Mouse (Mus musculus): Measurements from ENCODE around the gene Tmem198.

Gene Tmem198

DNA sequence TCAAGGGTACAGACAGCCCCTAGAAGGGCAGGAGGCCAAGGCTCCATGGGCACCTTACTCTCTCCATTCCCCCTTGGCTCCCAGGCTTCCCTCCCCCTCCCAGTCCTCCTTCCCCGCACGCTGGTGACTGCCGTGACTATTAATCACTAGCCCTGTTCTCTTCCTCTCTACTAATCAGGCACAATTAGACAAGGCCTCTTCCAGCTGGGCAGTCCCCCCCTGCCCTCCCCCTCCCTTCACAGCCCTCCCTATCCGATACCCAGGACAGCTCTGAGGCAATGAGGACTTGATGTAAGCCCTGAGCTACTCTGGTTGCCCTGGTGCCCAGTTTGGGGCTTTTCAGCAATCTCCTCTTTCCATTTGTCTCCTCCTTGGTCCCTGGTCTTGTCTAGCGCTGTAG, 23.4 kb upstream of the Tmem198 start:
- no peak for DNase-seq (ENCODE audit: low spot score)

DNA sequence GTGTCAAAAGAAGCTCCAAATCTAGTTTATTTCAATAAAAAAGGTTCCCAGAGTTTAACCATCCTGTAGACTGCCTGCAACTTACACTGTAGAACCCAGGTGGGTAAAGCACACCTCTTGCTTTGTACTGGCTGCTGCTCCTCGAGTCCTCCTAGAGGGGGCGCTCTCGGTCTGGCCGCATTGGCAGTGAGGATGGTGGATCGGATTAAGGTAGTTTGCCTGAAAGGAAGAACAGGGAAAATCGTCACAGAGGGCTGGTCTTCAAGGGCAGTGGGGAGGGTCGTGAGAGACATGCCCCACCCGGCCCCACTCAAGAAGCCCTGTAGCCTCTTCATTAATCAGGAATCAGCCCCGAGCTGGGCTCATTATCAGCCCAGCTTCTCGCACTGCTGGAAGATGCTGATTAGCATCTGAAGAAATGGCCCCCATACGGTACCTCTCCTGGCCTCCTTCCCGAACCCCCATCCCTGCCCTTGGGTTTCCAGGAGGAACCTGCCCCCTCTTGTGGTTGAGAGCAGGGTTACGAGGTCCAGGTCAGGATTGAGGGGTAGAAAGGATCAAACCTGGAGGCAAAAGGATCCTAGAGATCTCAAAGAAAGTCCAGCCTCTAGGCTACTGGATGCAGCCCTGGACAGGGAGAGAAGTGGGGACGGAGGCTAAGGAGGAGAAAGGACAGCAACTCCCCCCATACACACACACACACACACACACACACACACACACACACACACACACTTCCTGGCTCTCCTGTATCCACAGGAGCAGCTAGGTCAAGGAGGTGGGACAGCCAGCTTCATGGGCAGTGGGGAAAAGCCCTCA, 22.4 kb upstream of the Tmem198 start:
- no peak for DNase-seq (ENCODE audit: low spot score)

DNA sequence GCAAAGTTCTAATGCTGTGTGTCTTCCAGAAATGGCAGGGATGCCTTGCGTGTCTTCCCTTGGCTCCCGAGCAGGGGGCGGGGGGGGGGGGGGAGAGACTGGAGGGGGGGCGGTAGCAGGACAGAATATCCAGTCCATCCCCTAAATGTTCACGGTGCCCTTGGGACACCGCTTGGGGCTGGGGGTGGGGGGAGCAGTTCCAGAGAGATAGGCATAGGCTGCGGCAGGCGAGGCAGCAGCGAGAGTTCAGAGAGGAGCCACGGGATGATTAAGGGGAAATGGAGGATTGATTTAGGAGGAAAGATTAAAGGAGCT, 21.7 kb upstream of the Tmem198 start:
- DNase-seq (ENCODE audit: low spot score): no peak

DNA sequence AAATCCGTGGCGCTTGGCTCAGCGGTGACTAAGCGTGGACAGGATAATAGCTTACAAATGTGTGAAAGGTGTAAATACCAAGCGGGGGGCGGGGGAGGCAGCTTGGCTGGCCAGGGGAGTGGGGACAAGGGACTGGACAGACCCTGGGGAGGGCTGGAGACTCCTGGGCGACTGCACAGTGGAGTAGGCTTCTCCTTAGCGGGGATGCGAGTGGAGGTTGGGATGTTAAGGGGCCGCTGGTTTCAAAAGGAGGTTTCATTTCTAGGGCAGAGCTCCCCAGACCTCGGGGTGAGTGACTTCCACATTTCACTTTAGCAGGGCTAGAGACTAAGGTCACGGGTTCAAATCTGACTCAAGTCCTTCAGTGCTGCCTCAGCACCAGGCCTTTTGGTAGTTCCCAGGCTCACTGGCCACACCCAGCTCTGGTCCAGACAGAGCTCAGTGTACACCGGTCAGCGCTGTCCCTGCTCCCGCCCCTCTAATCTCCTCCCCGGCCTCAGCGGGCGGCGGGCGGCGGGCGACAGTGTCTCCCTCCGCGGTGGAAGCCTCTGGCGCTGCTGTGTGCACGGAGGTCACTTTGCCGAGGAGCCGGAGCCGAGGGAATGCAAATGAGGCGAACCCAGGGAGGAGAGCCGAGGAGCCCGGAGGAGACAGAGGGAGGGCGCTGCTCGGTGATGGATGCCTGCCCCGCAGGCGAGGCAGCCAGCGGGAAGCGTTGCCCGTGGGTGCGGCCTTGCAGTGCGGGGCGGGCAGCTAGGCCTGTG, 21.1 kb upstream of the Tmem198 start:
- peak; percentile 38 for DNase-seq (ENCODE audit: low spot score)

DNA sequence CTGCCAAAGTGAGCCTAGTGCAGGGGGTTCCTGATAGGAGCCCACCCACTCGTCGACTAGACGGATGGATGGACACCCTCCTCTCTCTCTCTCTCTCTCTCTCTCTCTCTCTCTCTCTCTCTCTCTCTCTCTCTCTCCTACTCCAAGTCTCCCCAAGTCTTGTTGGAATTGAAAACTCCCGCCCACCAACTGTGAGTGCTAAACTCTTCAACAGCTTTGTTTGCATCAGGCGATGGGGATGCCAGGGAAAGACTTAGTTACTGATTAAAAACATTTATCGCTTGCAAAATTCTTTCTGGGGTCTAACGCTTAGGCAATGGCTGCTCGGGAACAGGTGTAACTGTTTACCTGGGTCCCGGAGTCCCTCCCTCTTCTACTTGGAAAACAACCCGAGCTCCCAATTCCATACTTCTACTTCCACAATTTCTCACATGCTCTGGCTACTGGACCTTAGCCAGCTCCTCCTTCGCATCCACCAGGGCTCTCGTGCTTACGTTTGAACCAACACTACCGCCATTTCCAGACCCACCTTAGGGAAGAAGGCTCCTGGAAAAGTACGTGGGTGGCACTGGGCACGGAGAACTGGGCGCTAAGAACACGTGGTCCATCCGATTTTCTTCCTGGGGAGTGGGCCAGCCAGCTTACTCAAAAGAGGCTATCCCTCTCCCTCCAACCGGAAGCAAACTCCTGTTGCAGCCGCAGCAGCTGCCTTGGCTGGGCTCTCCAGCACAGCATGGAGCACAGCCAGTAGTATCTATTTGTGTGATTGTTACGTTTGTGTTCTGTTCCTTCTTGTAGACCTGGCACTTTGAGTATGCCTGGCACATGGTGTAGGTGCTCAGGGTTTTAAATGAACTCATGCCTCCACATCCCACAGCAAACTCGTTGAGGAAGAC, 20.3 kb upstream of the Tmem198 start:
- DNase-seq (ENCODE audit: low spot score): no peak

DNA sequence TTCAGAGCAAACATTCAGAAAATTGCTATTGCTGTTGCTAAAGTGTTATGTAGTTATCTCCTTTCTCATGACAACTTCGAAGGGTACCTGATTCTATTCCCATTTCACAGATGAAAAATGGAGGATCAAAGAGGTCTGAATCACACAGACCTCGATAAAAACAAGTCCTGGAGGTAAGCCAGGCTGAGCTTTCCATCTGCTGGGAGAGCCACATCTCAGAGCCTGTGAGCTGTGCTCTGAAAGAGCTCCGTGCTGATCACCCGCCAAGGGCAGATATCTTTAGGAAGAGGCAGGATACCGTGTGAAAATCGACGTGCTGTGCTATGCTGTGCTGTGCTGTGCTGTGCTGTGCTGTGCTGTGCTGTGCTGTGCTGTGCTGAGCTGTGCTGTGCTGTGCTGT, 19.0 kb upstream of the Tmem198 start:
- DNase-seq (ENCODE audit: low spot score): no peak

DNA sequence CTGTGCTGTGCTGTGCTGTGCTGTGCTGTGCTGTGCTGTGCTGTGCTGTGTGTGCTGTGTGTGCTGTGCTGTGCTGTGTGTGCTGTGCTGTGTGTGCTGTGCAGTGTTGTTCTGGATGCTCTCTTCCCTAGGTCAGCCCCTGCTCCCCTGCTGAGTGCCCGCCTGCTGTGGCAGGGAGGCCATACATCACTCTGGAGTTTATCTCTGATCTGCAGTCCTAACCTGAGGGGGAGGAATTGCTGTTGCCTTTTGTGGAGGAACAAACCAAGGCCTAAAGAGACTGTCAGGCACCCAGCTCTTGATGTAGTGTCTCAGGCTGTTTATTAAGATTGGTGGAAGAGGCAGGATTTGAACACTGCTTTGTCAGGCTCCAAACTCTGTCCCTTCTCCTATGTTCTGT, 16.7 kb upstream of the Tmem198 start:
- DNase-seq (ENCODE audit: low spot score): no peak

DNA sequence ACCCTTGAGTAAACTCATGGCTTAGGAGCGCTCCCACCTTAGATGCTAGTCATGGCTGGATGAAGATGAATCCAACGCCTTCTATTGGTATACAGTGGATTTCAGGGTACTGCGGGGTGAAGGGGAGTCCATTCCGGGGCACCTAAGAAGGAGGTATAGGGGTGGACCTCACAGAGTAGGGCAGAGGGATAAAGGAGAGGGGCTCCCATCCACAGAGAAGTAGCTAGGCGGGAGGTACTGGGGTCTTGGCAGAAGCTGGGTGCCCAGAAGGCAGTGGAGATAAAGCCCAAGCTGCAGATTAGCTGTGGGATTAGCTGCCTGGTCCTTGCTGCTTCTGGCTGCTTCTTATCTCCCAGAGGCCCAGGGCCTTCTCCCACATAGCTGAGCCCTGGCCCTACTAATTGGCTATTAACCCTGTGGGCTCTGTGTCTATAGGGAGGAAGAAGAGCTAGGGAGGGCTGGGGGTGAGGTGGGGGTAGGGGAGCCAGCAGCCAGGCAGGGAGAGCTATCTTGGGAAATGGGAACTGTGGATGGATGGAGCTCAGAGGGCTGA, 15.6 kb upstream of the Tmem198 start:
- no peak for DNase-seq (ENCODE audit: low spot score)

DNA sequence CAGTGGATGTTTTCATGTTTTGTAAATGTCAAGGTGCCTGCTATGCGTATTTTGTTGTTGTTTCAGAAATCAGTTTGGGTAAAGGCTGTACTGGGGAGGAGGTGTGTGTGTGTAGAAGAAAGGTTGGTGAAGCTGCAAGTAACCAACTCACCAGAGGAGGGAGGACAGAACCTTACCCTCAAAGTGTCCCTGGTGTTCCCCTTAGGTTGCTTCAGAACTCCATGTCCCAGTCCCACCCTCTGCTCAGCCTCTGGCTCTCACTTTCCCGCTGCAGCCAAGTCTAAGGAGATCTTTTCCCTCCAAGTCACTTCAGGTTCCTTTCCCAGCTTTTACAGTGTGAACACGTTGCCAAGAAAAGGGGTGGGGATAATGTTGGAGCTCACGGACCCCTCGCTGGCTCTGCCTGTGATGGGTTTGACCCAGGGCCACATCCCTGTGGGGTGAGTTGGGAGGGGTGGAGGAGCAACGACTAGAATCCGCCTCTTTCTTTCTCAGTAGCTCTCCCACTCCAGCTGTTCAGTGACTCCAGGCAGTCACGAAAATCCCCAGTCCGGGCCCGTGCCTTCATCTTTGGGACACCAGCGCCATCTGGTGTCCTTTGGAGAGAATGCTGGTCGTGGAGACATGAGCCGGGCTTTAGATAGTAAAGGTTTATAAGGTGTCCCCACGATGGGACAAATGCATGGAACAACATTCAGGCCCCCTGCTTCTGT, 12.0 kb upstream of the Tmem198 start:
- DNase-seq (ENCODE audit: low spot score): peak; percentile 81

DNA sequence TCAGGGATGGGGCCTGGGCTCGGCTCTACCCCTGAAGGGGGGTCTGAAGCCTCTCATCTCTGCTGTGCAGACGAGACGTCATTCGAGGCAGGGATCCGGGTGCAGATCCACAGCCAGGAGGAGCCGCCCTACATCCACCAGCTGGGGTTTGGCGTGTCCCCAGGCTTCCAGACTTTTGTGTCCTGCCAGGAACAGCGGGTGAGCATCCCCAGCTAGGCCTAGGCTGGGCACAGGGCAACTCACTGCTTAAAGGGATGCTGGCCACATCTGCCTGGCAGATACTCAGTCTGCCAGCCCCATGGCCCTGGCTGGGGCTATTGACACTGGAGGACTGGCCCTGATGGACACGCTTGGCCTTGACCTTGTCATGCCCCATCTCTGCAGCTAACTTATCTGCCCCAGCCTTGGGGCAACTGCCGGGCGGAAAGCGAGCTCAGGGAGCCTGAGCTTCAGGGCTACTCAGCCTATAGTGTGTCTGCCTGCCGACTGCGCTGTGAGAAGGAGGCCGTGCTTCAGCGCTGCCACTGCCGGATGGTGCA, 10.0 kb upstream of the Tmem198 start:
- DNase-seq (ENCODE audit: low spot score): no peak

DNA sequence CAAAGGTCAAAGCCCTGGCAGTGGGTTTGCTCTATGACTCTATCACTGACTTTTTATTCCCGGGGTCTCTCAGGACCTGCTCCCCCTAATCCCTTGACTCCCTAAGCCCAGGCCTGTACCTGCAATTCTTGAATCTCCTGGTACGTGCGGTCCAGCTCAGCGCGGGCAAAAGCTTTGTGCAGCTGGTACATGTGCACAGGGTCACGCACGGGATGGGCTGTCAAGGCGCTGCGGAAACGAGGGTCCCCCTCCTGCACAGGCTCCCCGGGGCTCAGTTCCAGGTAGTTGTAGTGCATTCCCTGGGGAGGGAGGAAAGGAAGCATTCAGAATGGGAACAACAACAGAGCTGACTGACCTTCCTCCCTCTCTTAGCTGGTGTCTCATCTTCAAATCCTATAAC, 2.9 kb upstream of the Tmem198 start:
- no peak for DNase-seq (ENCODE audit: low spot score)

DNA sequence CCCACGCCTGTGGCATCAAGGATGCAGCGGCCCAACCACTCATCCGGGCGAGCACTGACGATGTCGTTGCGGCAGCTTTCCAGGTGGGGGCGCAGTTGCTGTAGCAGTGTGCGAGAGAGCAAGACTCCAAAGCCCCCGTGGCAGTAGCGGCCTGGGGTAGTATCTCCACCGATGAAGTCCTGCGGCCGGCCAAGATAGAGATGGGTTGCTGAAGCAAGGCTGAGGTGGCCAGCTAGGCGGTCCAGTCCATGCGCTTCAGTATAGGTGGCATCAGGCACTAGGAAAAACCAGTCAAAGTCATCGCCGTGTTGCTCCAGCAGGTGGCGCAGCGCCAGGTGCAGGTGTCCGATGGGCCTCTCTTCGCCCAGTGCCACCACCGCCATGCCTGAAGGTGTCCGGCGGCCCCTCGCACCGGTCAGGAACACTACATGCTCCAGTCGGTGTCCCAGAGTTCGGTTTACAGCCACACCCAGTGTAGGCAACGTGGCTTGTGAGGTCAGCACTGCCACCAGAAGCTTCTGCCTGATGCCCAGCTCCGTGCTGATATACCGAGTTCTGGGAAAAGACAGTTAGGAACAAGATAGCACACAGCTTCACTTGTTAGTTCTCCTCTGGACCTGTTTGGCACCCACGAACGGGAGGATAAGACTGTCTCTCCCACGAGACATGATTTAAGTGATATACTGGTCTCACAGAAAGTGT, 1.9 kb upstream of the Tmem198 start:
- peak; percentile 90 for DNase-seq (ENCODE audit: low spot score)

DNA sequence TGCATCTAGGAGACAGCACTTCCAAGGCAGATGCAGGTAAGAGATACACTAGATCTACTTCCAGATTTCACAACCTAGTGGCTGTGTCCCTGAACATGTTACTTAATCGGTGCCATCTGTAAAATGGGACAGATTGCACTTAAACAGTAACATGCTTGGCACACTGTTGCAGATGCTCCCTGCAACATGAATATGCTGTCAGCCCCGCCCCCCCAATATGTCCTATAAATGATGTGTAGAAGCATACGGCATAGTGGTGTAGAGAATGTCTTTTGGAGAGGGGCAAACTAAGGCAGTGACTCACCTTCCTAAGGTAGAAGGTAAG, 1.4 kb upstream of the Tmem198 start:
- no peak for DNase-seq (ENCODE audit: low spot score)

DNA sequence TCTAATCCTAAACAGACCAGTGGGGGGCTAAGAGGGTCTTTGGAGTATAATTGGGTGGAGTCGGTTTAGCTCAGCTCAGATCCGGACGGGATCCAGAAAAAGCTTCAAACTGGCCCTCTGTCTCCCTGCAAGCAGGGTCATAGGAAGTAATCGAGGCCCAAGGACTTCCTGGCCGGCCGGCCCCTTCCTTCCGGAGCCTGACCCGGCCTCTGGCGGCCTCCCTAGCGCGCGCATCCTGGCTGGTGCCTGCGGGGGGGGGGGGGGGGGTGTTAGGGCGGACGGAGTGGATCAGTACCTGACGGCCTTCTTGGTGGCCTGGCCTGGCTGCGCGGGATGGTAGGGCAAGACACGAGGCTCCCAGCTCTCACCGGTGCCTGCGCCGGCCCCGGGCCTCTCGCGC, 835 bp upstream of the Tmem198 start:
- peak; percentile 34 for DNase-seq (ENCODE audit: low spot score)

DNA sequence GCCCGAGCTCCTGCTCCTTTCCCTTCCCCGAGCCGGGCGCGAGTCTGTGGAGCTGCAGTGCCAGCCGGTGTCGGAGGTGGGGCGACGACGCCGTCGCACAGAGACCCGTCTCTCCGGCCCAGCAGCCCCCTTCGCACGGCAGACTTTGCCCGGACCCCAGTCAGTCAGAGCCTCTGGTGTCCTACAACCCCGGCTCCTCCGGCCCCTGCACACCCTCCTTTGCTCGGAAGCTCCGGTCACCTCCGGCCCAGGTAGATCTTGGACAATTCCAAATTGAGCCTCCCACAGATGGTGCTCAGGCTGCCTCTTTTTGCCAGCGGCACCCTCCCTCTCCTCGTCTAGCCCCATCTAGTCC, 280 bp downstream of the Tmem198 start:
- no peak for DNase-seq (ENCODE audit: low spot score)

DNA sequence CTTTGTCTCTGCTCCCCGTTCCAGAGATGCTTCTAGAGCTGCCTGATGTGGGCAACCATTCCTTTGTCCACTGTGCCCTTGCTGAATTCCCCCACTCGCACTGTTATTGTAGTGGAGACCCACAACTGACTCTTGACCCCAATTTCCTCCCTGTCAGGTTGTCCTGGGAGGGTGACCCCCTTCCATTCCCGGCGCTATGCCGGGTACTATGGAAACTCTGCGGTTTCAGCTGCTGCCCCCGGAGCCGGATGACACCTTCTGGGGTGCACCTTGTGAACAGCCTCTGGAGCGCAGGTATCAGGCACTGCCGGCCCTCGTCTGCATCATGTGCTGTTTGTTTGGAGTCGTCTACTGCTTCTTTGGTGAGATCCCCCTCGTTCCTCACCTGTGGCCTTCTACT, 704 bp downstream of the Tmem198 start:
- no peak for DNase-seq (ENCODE audit: low spot score)

DNA sequence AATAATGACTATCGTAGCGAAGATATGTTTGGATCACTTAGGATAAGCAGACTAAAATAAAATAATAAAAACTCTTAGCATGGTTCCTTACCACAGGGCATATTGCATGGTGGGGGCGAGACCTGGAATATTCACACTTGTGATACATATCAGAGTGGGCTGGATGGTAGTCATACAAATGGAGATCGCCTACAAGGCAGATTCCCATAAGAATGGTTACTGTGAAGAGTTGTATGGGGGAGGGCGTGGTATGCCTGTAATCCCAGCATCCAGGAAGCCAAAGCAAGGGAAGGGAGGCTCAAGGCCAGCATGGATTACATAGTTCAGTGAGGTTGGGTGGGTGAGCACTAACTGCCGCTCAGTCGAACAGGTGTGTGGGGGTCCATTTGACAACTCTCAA, 1.4 kb downstream of the Tmem198 start:
- no peak for DNase-seq (ENCODE audit: low spot score)

DNA sequence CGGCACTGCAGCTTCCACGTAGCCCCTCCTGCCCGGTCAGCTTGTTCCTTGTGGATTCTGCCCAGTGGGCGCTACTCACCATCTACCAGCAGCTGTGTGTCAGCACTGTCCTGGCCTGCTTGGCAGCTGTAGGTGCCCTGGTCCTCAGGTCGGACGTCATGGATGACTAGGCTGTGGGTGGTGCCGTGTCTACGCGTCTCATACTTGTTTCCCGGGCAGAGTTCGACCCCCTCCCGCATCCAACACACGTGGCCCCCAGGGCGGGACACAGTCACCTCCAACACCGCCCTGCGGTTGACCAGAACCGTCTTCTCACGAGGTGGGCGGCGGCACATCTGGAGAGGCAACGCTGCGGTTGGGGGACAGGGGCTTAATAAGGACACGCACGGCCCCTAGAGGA, 7.2 kb downstream of the Tmem198 start:
- no peak for DNase-seq (ENCODE audit: low spot score)

DNA sequence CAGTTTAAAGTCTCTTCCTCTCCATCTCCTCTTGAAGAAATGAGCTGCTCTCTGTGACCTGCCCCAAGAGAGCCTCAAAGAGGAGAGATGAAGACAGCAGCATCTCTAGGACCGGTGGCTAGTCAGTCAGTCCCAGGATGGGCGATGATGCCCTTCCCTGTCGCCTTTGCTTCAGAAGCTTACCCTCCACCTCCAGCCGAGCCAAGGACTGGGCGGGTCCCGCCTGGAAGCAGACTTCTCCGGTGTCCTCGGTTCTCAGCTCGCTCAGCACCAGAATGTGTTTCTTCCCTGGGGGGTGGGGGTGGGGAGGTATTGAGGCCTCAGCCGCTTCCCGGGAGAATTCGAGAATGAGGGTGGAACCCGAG, 7.7 kb downstream of the Tmem198 start:
- no peak for DNase-seq (ENCODE audit: low spot score)

DNA sequence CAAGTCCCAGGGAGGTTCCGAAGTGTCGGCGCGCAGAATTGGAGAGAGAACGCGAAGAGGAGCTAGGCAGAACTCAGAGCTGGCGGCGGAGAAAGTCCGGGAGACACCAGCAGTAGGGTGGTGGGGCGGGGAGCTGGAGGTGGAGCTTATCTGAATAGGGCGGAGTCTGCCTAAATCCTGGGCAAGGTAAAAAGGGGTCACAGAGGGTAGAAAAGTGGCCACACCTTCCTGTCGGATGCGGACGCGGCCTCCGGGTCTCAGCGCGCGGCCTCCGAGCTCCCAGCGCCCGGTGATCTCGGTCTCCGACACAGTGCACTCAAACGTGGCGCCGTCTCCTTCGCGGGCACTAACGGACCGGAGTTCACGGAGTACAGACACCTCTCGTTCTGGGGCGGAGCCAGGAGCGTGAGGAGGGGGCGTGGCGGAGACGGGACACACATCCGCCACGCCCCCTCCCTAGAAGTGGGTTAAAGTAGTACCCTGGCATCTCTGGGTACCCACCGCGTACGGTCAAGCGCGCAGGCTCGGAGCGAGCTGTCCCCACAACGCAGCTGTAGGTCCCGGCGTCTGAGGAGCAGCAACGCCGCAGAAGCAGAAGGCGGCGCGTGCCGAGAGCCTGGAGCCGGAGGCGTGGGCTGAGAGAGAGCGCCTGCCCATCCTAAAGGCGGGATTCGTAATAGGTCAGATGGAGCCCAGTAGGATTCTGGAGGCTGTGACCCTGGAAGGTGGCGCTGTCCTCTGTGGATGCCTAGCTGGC, 8.3 kb downstream of the Tmem198 start:
- DNase-seq (ENCODE audit: low spot score): peak; percentile 79

Measured in urinary bladder, postnatal 14 days (tissue).